Mouse (Mus musculus) ES-Bruce4 (cell line): ENCODE data around the gene Notch1. TPM values are rescaled to one million over a fixed set of nuclear protein-coding genes. Genes with fewer than 3 reads are reported as not detected.

ENCODE experiments used
- H3K27ac ChIP-seq: 2 replicates; pipeline ENCODE4 v1.5.1; 2012; ENCODE audit warnings: low read length, inconsistent platforms; ENCODE audit not compliant: insufficient read depth
- H3K27me3 ChIP-seq: 2 replicates; pipeline ENCODE4 v1.6.1; 2012; ENCODE audit warnings: mild to moderate bottlenecking, low read length, inconsistent platforms; ENCODE audit not compliant: control insufficient read depth, poor library complexity, insufficient read depth, severe bottlenecking
- H3K36me3 ChIP-seq: 2 replicates; pipeline ENCODE4 v1.6.1; 2012; ENCODE audit warnings: inconsistent platforms, mild to moderate bottlenecking, low read length, moderate library complexity; ENCODE audit not compliant: control insufficient read depth, poor library complexity, insufficient read depth, severe bottlenecking
- H3K4me1 ChIP-seq: one replicate; pipeline ENCODE4 v1.8.1; 2011; ENCODE audit warnings: low read length; ENCODE audit not compliant: control insufficient read depth, insufficient read depth
- H3K4me3 ChIP-seq: 2 replicates; pipeline ENCODE4 v1.5.1; 2011; ENCODE audit warnings: low read depth, mild to moderate bottlenecking, low read length
- H3K9ac ChIP-seq: 2 replicates; pipeline ENCODE4 v1.6.1; 2012; ENCODE audit warnings: low read depth, mild to moderate bottlenecking, inconsistent platforms; ENCODE audit not compliant: poor library complexity, severe bottlenecking
- H3K9me3 ChIP-seq: replicated peaks from 2 replicates; pipeline ENCODE4 v1.6.1; 2012; ENCODE audit warnings: mild to moderate bottlenecking, low read length, inconsistent platforms; ENCODE audit not compliant: control insufficient read depth, poor library complexity, insufficient read depth, severe bottlenecking
- CTCF ChIP-seq: IDR thresholded peaks from one replicate; pipeline ENCODE4 v1.8.1; 2011; ENCODE audit warnings: low read depth, low read length
- EP300 ChIP-seq: IDR thresholded peaks from 2 replicates; pipeline ENCODE4 v1.6.1; 2011; ENCODE audit warnings: low read depth, low read length; ENCODE audit not compliant: insufficient read depth
- POLR2A ChIP-seq: IDR thresholded peaks from one replicate; pipeline ENCODE4 v1.8.1; 2011; ENCODE audit warnings: low read length; ENCODE audit not compliant: insufficient read depth
- polyA plus RNA-seq: library from polyadenylated mRNA; stranded (reverse); fragments of >200 nt; gene quantifications from 2 replicates; pipeline ENCODE4 v1.2.4, GENCODE M21; 2011; ENCODE audit warnings: low read depth; ENCODE audit not compliant: missing spikeins, insufficient read depth, insufficient read length

Notch1 gene
- polyA plus RNA-seq, 1 experiment = 31.9 TPM

- no peaks in the 10 kb centered on the region for H3K27me3 ChIP-seq
- H3K9ac ChIP-seq = peak overlapping the region; percentile 51
- no peaks in the 10 kb centered on the region for H3K9me3 ChIP-seq
- peak overlapping the region; percentile 65 for H3K4me3 ChIP-seq
- H3K4me1 ChIP-seq = peaks cover 5% of the 10 kb centered on the region
- H3K36me3 ChIP-seq = peaks cover 10% of the 10 kb centered on the region
- TF ChIP-seq CTCF (no peak), EP300 (no peak), POLR2A (no peak)
- H3K27ac ChIP-seq = peak overlapping the region; percentile 38; the same call in 1 of the 2 replicates
Observed at GRCm38 (mm10) chr2:26445666-26446445, 70.6 kb downstream of the Notch1 start.

- Histone ChIP-seq H3K9me3 (no peaks in the 10 kb centered on the region), H3K4me1 (peaks cover 5% of the 10 kb centered on the region), H3K9ac (peak within 1 kb of the TSS; percentile 68), H3K27me3 (no peaks in the 10 kb centered on the region), H3K36me3 (peaks cover 16% of the 10 kb centered on the region), H3K27ac (peak within 1 kb of the TSS; percentile 38; the same call in 1 of the 2 replicates), H3K4me3 (peak within 1 kb of the TSS; percentile 93)
- TF ChIP-seq POLR2A (no peak), CTCF (no peak), EP300 (0 out of 2 replicates have a peak, but pooled peaks have one; percentile 12)
Observed at GRCm38 (mm10) chr2:26444946-26445665, 71.4 kb downstream of the Notch1 start, which contains the start of gene Sec16a. TSS of gene Sec16a (minus strand) at chr2:26445216.

GRCm38 (mm10) chr2:26444368-26444767, 72.1 kb downstream of the Notch1 start:
- Histone ChIP-seq H3K4me3 (peak overlapping the region; percentile 93), H3K9me3 (no peaks in the 10 kb centered on the region), H3K4me1 (peaks cover 5% of the 10 kb centered on the region), H3K9ac (peak overlapping the region; percentile 68), H3K27me3 (no peaks in the 10 kb centered on the region), H3K27ac (no peak overlapping the region), H3K36me3 (peaks cover 24% of the 10 kb centered on the region)
- no peak for TF ChIP-seq EP300
- TF ChIP-seq CTCF = no peak
- no peak for TF ChIP-seq POLR2A

- Histone ChIP-seq H3K27ac (no peak overlapping the region), H3K4me1 (peaks cover 5% of the 10 kb centered on the region), H3K36me3 (peaks cover 25% of the 10 kb centered on the region), H3K9me3 (no peaks in the 10 kb centered on the region), H3K4me3 (peak overlapping the region; percentile 93), H3K27me3 (no peaks in the 10 kb centered on the region), H3K9ac (peak overlapping the region; percentile 68)
- TF ChIP-seq EP300 = no peak
Observed at GRCm38 (mm10) chr2:26443876-26444275, 72.6 kb downstream of the Notch1 start.

GRCm38 (mm10) chr2:26442843-26443242, 73.6 kb downstream of the Notch1 start:
- Histone ChIP-seq H3K36me3 (peaks cover 25% of the 10 kb centered on the region), H3K27ac (no peak overlapping the region), H3K9me3 (no peaks in the 10 kb centered on the region), H3K9ac (no peak overlapping the region), H3K4me1 (peaks cover 2% of the 10 kb centered on the region), H3K27me3 (no peaks in the 10 kb centered on the region), H3K4me3 (no peak overlapping the region; the same call in 1 of the 2 replicates)
- TF ChIP-seq POLR2A (no peak), CTCF (no peak), EP300 (no peak)

GRCm38 (mm10) chr2:26441688-26442087, 74.8 kb downstream of the Notch1 start:
- TF ChIP-seq EP300 = no peak
- no peak for TF ChIP-seq POLR2A
- no peak for TF ChIP-seq CTCF
- H3K9ac ChIP-seq = no peak overlapping the region
- H3K36me3 ChIP-seq = peaks cover 25% of the 10 kb centered on the region

More at GRCm38 (mm10) chr2:26441688-26442087, 74.8 kb downstream of the Notch1 start:
- H3K27me3 ChIP-seq = no peaks in the 10 kb centered on the region
- H3K9me3 ChIP-seq = no peaks in the 10 kb centered on the region
- no peak overlapping the region for H3K4me3 ChIP-seq
- no peaks in the 10 kb centered on the region for H3K4me1 ChIP-seq
- no peak overlapping the region for H3K27ac ChIP-seq
